Mouse (Mus musculus): ENCODE data around the gene Rnf38. TPM values are rescaled to one million over a fixed set of nuclear protein-coding genes. Genes with fewer than 3 reads are reported as not detected.

Gene Rnf38
- polyA plus RNA-seq, 1 experiment from 2014 or later: 40.9 TPM

GRCm38 (mm10) chr4:44092359-44092758 lies 141.2 kb downstream of the Rnf38 start:
- no peak for ATAC-seq (replicated peaks; ENCODE audit: insufficient number of reproducible peaks, low FRiP score, low TSS enrichment, low read depth)
- 84% methylated on average over 11 of the region's 11 CpGs for WGBS

GRCm38 (mm10) chr4:44085566-44085965 lies 148.0 kb downstream of the Rnf38 start:
- Histone ChIP-seq H3K4me1 (ENCODE audit: control insufficient read depth, insufficient read depth, low read length) (0 out of 2 replicates have a peak, but pooled peaks cover 2% of the 10 kb centered on the region), H3K9me3 (replicated peaks; ENCODE audit: control insufficient read depth, low read length) (no peaks in the 10 kb centered on the region), H3K36me3 (replicated peaks; ENCODE audit: control insufficient read depth, insufficient read depth, low read depth, low read length) (no peaks in the 10 kb centered on the region), H3K27me3 (ENCODE audit: control insufficient read depth, insufficient read depth, low read length) (no peaks in the 10 kb centered on the region), H3K27ac (replicated peaks; ENCODE audit: low read depth, low read length) (no peak overlapping the region), H3K9ac (replicated peaks; ENCODE audit: low read length) (no peak overlapping the region), H3K4me2 (ENCODE audit: low read depth, low read length) (no peak overlapping the region), H3K4me3 (ENCODE audit: low read depth, low read length) (no peak overlapping the region)
- no peak for DNase-seq (ENCODE audit: low spot score)
- WGBS: 93% methylated on average over 3 of the region's 3 CpGs
- ATAC-seq (replicated peaks; ENCODE audit: insufficient number of reproducible peaks, low FRiP score, low TSS enrichment, low read depth): no peak

More at GRCm38 (mm10) chr4:44092359-44092758, 141.2 kb downstream of the Rnf38 start:
- H3K4me2 ChIP-seq (ENCODE audit: low read depth, low read length): no peak overlapping the region
- H3K27me3 ChIP-seq (ENCODE audit: control insufficient read depth, insufficient read depth, low read length): no peaks in the 10 kb centered on the region
- no peak for DNase-seq (ENCODE audit: low spot score)
- H3K4me1 ChIP-seq (ENCODE audit: control insufficient read depth, insufficient read depth, low read length): no peaks in the 10 kb centered on the region
- H3K27ac ChIP-seq (replicated peaks; ENCODE audit: low read depth, low read length): no peak overlapping the region
- H3K9me3 ChIP-seq (replicated peaks; ENCODE audit: control insufficient read depth, low read length): no peaks in the 10 kb centered on the region
- no peaks in the 10 kb centered on the region for H3K36me3 ChIP-seq (replicated peaks; ENCODE audit: control insufficient read depth, insufficient read depth, low read depth, low read length)
- no peak overlapping the region for H3K9ac ChIP-seq (replicated peaks; ENCODE audit: low read length)
- no peak overlapping the region for H3K4me3 ChIP-seq (ENCODE audit: low read depth, low read length)

GRCm38 (mm10) chr4:44084602-44085325 lies 148.8 kb downstream of the Rnf38 start:
- no peaks in the 10 kb centered on the region for H3K36me3 ChIP-seq (replicated peaks; ENCODE audit: control insufficient read depth, insufficient read depth, low read depth, low read length)
- H3K27ac ChIP-seq (replicated peaks; ENCODE audit: low read depth, low read length): no peak overlapping the region
- ATAC-seq (replicated peaks; ENCODE audit: insufficient number of reproducible peaks, low FRiP score, low TSS enrichment, low read depth): no peak
- no peak for DNase-seq (ENCODE audit: low spot score)
- H3K27me3 ChIP-seq (ENCODE audit: control insufficient read depth, insufficient read depth, low read length): no peaks in the 10 kb centered on the region
- 0 out of 2 replicates have a peak, but pooled peaks cover 2% of the 10 kb centered on the region for H3K4me1 ChIP-seq (ENCODE audit: control insufficient read depth, insufficient read depth, low read length)
- no peaks in the 10 kb centered on the region for H3K9me3 ChIP-seq (replicated peaks; ENCODE audit: control insufficient read depth, low read length)
- WGBS: 83% methylated on average over 13 of the region's 13 CpGs
- H3K4me2 ChIP-seq (ENCODE audit: low read depth, low read length): no peak overlapping the region
- no peak overlapping the region for H3K9ac ChIP-seq (replicated peaks; ENCODE audit: low read length)
- no peak overlapping the region for H3K4me3 ChIP-seq (ENCODE audit: low read depth, low read length)

- H3K9ac ChIP-seq (replicated peaks; ENCODE audit: low read length): no peak within 1 kb of the TSS
- ATAC-seq (replicated peaks; ENCODE audit: insufficient number of reproducible peaks, low FRiP score, low TSS enrichment, low read depth) (no peak), DNase-seq (ENCODE audit: low spot score) (no peak)
- no peak within 1 kb of the TSS for H3K4me2 ChIP-seq (ENCODE audit: low read depth, low read length)
- H3K27ac ChIP-seq (replicated peaks; ENCODE audit: low read depth, low read length): no peak within 1 kb of the TSS
- H3K4me1 ChIP-seq (ENCODE audit: control insufficient read depth, insufficient read depth, low read length): 0 out of 2 replicates have a peak, but pooled peaks cover 2% of the 10 kb centered on the region
- no peaks in the 10 kb centered on the region for H3K27me3 ChIP-seq (ENCODE audit: control insufficient read depth, insufficient read depth, low read length)
- 14% methylated on average over 11 of the region's 11 CpGs for WGBS
- H3K4me3 ChIP-seq (ENCODE audit: low read depth, low read length): no peak within 1 kb of the TSS
- H3K36me3 ChIP-seq (replicated peaks; ENCODE audit: control insufficient read depth, insufficient read depth, low read depth, low read length): no peaks in the 10 kb centered on the region
- no peaks in the 10 kb centered on the region for H3K9me3 ChIP-seq (replicated peaks; ENCODE audit: control insufficient read depth, low read length)
Measured at GRCm38 (mm10) chr4:44083945-44084344, 149.6 kb downstream of the Rnf38 start, which contains the start of gene Gne. Gne (minus strand) TSS chr4:44084177.

- no peak for ATAC-seq (replicated peaks; ENCODE audit: insufficient number of reproducible peaks, low FRiP score, low TSS enrichment, low read depth)
- no peaks in the 10 kb centered on the region for H3K9me3 ChIP-seq (replicated peaks; ENCODE audit: control insufficient read depth, low read length)
- no peaks in the 10 kb centered on the region for H3K4me1 ChIP-seq (ENCODE audit: control insufficient read depth, insufficient read depth, low read length)
- no peak overlapping the region for H3K27ac ChIP-seq (replicated peaks; ENCODE audit: low read depth, low read length)
- no peaks in the 10 kb centered on the region for H3K27me3 ChIP-seq (ENCODE audit: control insufficient read depth, insufficient read depth, low read length)
- DNase-seq (ENCODE audit: low spot score): no peak
- H3K4me2 ChIP-seq (ENCODE audit: low read depth, low read length): no peak overlapping the region
- no peak overlapping the region for H3K9ac ChIP-seq (replicated peaks; ENCODE audit: low read length)
- no peak overlapping the region for H3K4me3 ChIP-seq (ENCODE audit: low read depth, low read length)
- 86% methylated on average over 7 of the region's 7 CpGs for WGBS
- no peaks in the 10 kb centered on the region for H3K36me3 ChIP-seq (replicated peaks; ENCODE audit: control insufficient read depth, insufficient read depth, low read depth, low read length)
Measured at GRCm38 (mm10) chr4:44078358-44078933, 155.1 kb downstream of the Rnf38 start.

Small RNA genes lying within 50 kb of the gene (microRNA-seq; reads per million reads assigned to microRNA genes)
- not detected for gene Mir5106 (ENCODE audit: borderline number of aligned reads)

Other genes with a start within 250 kb of the Rnf38 start
- 272 and 273 TPM in 2 replicates for gene Clta, start 229.3 kb downstream of the Rnf38 start, polyA plus RNA-seq (2014; fragmentation: Nextera tagmentation; extraction: Ambion mirVana)
- 20.3 TPM in 2 replicates for gene Gne, start 149.6 kb downstream of the Rnf38 start, polyA plus RNA-seq (2014; fragmentation: Nextera tagmentation; extraction: Ambion mirVana)
- 65.3 and 66.1 TPM in 2 replicates for gene Melk, start 67.1 kb upstream of the Rnf38 start, polyA plus RNA-seq (2014; fragmentation: Nextera tagmentation; extraction: Ambion mirVana)

Data from embryonic facial prominence, embryonic 11.5 days (tissue).